Mouse (Mus musculus) kidney, postnatal 4 days (tissue): ENCODE measurements around the gene Ankrd40.

Experiments
- DNase-seq, 2 experiments: peaks; one replicate each; pipeline ENCODE4 v3.0.0; 2021; ENCODE audit warnings: mixed read lengths in 2 of 2

The Ankrd40 gene

DNA sequence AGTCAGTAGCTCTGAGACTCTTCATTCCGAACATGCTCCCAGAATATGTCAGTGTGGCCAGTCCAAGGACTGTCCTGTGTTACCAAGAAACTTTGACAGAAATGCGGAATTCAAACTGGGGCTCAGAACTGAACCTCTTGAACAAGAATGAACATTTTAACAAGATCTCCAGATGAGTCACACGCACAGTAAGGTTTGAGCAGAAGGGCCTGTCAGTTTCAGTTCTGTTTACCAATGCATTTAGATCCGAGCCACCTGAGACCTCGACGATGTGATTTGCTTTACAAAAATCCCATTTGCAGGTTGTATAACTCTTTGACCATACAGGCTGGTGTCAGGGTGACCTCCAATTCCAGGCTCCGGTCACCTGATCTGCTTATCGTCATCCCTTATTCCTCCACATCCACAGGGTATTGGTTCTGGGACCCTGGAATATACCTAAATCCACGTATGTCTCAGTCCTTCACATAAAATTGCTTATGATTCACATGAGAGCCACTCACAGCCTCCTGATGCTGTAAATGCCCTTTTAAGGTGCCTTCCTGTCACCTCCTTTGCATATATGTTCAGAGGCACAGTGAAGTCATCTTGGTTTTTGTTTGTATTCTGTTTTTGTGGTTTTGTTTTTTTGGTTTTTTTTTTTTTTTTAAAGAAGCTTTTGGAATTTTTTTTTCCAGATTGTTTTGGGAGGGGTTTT, 27.9 kb downstream of the Ankrd40 start:
- DNase-seq = no peak

DNA sequence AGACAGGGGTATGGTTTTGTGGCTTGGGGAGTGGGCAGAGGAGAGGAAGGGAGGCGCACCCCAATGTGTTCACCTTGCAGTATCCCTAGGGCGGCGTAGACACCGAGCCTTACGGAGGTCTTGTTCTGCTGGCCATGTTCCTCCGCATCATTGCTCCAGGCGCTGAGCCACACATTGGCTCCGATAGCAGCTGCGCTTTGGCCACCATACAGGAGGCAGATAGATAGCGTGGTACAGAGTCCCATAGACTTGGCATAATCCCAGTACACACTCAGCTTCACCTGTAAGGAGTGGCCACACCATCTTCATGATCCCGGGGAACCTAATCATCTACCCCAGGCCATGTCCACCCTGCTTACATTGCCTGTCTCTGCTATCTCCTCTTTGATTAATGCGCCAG, 31.4 kb downstream of the Ankrd40 start:
- no peak for DNase-seq

DNA sequence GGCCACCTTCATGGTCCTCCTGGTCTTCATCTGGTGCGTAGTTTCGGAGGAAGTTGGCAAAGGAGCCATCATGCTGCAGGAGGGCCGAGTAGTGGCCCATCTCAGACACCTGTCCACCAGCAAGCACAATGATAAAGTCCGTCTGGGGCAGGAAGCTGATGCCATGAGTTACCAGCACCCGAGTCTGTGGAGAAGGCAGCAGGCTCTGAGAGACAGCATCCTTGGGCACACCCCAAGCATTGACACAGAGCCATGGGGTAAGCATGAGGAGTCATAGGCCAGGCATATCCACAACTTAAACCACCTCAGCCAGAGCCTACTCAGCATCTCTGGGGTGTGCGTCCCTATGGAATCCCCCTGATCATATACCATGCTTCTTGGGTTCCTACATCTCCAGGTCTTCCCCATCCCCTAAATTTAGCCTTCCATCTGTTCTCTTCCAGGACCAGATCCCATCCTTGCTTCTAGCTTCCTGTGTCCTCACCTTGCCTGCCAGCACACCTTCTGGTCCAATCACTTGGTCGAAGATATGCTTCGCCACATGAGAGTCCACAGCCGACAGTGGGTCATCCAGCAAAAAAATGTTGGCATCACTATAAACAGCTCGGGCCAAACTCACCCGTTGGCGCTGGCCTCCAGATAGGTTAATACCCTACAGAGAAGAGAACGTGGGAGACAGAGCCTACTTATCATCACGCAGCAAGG, 33.5 kb downstream of the Ankrd40 start:
- no peak for DNase-seq

DNA sequence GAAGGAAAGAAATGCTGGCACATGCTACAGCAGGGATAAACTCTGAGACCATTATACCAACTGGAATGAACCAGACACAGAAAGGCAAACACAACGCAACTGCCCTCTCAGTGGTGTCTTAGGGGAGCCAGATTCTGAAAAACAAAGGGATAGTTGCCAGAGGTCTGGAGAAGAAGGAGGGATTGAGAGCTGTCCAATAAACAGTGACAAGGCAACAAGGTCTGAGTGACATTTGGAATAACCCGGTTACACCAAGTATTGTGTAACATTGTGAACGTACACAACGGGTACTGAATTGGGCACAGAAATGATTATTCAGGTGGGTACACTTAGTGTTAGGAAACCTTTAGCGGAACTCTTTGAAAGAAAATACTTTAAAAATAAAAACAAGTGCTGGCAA, 34.3 kb downstream of the Ankrd40 start:
- DNase-seq = no peak

DNA sequence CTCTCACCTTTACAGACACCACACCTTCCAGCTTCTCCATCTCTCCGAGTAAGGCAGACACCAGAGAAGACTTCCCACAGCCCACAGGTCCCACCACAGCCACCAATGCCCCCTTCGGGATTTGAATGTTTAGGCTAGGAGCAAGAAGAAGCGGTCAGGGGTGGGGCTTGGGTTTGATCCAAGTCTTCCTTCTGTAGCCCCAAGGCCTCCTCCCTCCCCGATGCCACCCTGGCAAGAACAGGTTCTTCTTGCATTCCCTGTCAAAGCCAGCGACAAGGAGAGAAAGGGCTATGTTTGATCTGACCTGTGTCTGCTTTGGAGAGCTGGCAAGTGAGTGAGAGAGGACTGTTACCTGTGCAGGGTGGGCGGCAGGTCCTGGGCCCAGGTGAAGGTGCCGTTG, 35.9 kb downstream of the Ankrd40 start:
- no peak for DNase-seq

DNA sequence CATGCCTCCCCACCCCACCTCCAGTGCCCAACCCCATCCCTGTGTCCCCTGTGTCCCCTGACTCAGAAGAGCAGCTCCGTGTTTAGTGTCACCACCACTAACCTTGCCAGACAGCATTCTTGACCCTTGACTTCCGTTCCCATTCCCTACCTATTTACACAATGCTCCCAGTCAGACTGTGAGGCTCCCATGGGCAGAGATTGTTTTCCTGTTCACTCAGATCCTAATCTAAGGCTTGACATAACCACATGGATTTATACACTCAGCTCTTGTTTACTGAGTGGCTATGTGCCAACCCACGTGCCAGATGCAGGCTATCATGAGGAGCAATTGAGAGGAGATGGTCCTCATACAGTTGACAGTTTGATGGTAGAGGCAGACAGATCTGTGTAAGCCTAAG, 37.5 kb downstream of the Ankrd40 start:
- no peak for DNase-seq

DNA sequence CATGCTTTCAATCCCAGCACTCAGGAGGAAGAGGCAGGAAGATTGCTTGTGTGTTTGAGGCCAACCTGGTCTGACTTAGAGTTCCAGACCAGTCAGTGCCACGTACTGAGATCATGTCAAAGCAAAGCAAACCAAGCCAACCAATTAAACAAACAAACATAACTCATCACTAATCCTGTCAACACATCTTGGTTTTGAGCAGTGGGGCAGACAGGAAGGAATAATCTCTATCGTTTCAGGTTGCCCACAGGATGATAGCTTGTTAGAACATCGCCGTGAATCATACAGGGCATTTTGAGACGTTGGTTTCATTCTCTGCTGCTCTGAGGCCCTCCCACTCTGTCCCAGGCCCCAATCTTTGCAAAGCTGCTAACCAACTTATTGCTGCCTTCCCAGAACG, 42.2 kb downstream of the Ankrd40 start:
- DNase-seq = no peak

DNA sequence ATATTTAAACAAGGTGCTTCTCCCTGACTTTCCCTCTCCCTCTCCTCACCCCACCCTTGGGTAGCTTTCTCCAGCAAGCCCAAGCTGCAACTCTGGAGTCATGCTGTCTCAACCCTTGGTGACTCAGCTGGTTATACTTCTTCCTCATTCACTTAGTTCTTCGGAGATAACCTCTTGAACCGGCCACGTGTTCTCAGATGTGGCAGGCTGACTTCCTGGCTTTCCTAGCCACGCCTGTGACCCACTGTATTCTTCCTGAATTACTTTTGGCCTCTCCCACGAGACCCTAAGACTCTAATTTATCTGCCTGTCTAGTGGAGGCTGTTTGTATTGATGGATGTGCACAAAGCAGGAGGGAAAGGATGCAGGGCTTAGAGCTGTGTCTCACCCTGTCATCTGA, 43.0 kb downstream of the Ankrd40 start:
- DNase-seq = no peak

DNA sequence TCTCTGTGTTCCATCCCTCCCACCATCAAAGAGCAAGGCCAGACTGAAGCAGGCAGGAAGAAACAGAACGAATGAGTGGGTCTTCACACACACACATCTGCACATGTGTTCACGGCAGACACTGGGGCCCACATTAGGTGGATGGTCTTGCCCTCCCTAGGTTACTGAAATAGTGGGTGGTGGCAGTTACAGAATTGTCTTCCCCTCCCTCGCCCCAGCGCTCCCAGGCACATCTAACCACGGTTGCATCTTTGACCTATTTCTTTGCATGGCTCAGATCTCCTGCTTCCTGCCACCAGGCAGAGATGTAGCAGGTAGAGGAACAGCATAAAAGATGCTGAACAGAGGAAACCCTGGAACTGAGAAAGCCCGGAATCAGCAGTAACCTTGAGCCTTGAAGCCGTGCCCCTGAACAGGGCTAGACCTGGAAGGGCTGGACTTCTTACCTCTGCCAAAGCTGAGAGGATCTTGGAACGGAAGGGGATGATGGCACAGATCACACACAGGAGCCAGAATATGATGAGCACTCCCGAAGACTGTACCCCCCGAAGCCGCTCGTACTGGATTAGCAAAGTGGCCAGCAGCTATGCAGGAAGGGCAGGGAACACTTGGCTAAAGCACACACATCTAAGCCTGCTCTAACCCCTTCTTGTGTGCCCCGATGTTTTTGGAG, 46.6 kb downstream of the Ankrd40 start:
- no peak for DNase-seq

DNA sequence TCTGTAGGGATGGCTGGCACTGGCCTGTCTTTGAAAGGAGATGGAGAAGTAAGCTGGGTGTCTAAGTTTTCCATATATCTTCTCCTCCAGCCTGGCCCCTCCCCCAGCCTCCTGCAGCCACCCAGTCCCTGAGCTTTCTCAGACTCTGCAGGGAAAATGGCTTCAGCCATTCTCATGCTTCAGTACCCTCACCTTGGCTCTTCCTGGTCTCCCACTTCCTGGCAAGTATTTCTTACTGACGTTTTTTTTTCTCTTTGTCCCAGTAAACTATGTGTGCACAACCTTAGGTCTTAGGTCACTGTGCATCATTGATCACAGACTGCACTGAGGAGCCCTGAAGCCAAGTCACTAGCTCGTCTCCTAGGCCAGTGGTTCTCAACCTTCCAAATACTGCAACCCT, 51.3 kb downstream of the Ankrd40 start:
- peak; percentile 64 to 76 for DNase-seq

DNA sequence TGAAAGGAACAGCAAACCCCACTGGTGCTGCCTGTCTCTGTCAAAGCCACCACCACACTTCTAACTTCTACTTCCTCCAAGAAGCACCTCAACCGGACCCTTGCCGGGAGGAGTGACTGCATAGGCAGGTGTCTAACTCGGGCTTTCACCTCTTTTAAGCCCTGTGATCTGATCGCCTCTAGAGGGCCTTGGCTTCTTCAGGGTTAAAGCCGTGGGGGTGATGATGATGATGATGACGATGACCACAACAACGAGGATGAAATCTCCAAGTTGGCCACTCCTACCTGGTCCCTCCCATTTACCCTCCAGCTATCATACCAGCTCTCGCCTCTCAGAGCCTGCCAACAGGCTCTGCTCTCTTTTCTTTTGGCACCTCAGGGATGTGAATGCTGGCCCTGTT, 51.9 kb downstream of the Ankrd40 start:
- no peak for DNase-seq

DNA sequence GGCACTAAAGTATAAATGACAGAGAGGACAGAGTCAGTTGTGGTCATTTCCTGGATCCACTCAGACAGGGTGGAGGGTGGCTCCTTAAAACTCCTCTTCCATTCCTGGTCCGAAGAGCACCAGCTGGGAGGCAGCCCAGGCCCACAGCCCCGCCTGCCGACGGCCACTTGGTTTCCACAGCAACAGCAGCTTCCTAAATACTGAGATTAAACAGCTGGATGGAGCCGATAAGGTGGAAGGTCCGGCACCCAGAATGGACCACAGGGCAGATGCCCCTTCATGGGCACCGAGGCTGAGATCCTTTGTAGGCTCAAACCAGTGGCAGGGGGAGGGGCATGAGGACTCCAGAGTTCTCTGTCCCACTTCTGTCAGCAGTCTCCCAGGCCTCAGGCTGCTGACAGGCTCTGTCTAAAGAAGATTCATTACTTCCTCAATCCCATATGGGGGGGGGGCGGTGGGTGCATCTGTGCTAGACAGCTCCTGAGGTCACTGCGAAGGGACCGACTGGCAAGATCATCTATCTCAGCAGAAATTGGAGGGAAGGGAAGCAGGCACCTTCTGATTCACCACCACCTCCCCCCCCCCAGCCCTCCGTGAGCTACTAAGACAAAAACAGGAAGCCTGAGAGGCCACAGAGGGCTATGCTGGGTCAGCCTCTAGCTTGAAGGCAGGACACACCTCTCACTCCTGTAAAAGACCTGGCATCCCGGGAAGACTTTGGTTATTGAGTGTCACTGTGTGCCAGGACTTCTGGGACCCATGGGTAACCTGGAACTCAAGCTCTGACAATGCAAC, 58.4 kb downstream of the Ankrd40 start:
- peak; percentile 76 to 86 for DNase-seq

DNA sequence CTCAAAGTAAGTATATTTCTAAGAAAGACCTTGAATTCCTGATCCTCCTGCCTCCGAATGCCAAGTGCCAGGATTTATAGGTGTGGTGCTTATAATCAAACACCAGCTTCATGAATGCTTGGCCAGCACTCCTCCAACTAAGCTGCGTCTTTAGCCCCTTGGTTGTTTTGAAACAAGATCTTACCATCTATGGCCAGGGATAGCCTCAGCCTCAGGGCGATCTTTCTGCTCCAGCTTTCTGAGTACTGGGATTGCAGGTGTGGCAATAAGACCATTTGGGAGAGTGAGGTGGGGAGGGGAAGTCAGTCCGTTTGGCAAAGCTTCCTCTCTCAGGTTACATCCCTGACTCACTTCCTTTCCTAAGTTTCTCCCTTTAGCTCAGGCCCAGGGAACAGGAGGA, 60.0 kb downstream of the Ankrd40 start:
- no peak for DNase-seq

DNA sequence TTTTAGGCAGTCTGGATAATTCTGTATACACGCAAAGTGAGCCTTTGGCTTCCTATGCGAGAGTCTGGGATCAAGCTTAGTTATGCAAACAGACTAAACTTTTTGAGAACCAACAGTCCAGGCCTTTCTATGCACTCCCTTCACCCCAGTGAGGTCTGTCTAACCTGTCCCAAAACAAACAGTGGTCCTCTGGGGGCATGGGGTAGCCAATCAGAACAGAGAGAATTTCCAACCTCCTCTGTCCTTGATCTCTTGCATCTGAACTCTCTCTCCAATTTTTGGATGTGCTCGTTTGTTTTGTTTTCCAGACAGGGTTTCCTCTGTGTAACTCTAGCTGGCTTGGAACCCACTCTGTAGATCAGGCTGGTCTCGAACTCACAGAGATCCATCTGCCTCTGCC, 61.2 kb downstream of the Ankrd40 start:
- no peak for DNase-seq

DNA sequence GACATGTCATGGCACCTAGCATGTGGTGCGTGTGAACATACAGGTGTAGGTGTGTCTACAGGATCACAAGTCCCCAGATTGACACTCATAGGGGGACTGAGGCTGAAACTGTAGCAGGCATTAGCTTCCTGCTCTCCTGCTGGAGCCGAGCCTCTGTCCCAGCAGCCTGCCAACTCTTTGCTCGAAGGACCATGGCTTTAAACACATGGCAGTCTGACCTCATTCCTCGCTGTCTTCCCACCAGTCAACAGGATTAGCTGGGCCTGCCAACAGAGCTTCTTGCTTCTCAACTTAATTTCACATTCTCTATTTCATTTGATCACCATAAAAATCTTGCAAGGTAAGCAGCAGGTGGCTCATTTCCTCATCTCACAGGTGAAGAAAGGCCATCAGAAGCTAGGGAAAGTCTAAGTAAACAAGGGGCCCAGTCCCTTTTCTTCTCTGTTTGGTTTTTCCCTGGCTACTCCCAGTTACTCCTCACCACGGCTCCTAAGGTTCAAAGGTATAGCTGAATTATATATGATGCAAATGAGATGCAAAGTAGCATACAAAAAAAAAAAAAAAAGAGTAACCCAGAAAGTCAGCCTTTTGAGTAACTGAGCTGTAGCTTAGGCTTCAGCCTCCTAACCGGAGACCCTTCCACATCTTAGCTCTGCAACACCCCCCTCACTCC, 62.1 kb downstream of the Ankrd40 start:
- DNase-seq = no peak

DNA sequence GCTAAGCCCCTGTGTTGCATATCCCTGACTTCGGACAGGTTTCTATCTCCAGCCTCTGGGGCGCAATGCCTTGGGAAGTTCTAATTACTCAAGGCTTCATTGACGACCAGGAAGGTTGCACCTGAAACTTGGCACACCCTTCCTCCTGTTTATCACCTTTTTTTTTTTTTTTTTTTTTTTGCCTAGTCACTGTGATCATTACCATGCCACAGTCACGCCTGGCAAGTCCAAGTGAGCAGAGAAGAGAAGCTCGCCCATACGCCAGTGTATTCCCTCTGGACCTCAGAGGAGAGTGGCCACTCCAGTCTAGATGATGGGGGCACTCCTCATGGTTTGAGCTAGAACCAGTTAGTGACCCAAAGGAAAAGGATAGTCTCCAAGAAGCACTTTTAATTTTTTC, 63.0 kb downstream of the Ankrd40 start:
- DNase-seq = no peak
